Mouse (Mus musculus): ENCODE results near the gene Sfpq. TPM values are rescaled to one million over a fixed set of nuclear protein-coding genes. Genes with fewer than 3 reads are reported as not detected.

Sfpq gene
- total RNA-seq, 2 experiments from 2014 or later, result 97.8 to 138 TPM

Other genes with a start within 250 kb of the Sfpq start
- 10 to 100 TPM; 21.6 to 32.1 TPM for gene Zmym4, start 53.2 kb upstream of the Sfpq start, total RNA-seq (2021)
- gene Zmym1, start 39.8 kb downstream of the Sfpq start, total RNA-seq (2021), result 1 to 10 TPM; 3.8 to 5.3 TPM
- gene Zmym6, start 56.1 kb downstream of the Sfpq start, total RNA-seq (2021), result 1 to 10 TPM; 7.9 to 9.8 TPM
- gene Tmem35b, start 102.4 kb downstream of the Sfpq start, total RNA-seq (2021), result 1 to 10 TPM; 1.1 to 1.5 TPM
- gene Dlgap3, start 147.9 kb downstream of the Sfpq start, total RNA-seq (2021), result under 1 TPM; 0.68 to 0.78 TPM
- gene Smim12, start 222.5 kb downstream of the Sfpq start, total RNA-seq (2021), result 10 to 100 TPM; 29.1 to 32.7 TPM